Mouse (Mus musculus) bone marrow macrophage, adult 2 months (primary cell): ENCODE measurements around the gene Cog5.

Experiments
- CTCF ChIP-seq: IDR thresholded peaks from 2 replicates; pipeline ENCODE4 v1.5.1; 2012; ENCODE audit warnings: low read depth, mild to moderate bottlenecking, low read length, moderate library complexity
- POLR2A ChIP-seq: IDR thresholded peaks from 2 replicates; pipeline ENCODE4 v1.6.1; 2012; ENCODE audit warnings: mild to moderate bottlenecking, low read depth, low read length, borderline replicate concordance

GRCm38 (mm10) chr12:31854039-31854438 is 199.4 kb downstream of the Cog5 start:
- TF ChIP-seq CTCF (no peak), POLR2A (no peak)
